Mouse (Mus musculus) lung, adult 18-20 months (tissue): ENCODE measurements around the gene Slc25a27.
A peak's percentile ranks its signal among the peaks of the same experiment; 100 is the strongest.

Experiments used
- DNase-seq, 2 experiments: peaks; one replicate each; pipeline ENCODE4 v3.0.0; 2022; ENCODE audit warnings: mixed read lengths in 2 of 2

Gene Slc25a27

DNA sequence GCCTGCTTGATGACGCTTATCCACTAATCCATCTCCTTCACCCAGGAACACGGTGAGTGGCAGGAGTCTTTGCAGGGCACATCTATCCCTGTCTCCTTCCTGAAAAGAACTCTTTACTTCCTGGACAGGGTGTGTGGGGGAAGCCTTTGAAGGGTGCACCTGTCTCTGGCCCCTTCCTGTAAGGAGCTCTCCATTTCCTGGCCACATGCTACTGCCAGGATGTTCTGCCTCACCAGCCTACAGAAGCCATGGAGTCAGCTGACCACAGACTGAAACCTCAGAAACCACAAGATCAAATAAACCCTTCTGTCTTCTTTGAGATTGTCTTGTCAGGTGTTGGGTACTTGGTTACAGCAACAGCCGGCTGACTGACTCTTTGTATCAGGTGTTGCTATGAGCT, 21.9 kb downstream of the Slc25a27 start:
- no peak for DNase-seq

DNA sequence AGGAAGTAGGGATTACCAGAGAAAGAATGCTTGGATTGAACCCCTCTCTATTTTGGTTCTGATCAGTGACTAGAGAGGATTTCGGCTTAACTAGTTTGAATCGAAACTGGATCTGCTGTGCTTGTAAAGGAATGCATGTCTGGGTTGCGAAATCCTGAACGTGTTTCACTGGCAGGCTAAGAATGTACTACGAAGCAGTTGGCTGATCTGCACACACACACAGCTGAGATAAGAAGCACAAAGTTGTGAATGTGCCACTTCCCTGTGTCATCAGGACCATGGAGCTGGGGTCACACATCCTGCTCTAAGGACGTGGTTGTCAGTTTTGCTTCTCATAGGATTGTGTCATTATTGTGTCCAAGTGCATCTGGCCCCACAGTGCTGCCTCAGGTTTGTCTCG, 22.6 kb downstream of the Slc25a27 start:
- DNase-seq, result peak; percentile 28 to 53

DNA sequence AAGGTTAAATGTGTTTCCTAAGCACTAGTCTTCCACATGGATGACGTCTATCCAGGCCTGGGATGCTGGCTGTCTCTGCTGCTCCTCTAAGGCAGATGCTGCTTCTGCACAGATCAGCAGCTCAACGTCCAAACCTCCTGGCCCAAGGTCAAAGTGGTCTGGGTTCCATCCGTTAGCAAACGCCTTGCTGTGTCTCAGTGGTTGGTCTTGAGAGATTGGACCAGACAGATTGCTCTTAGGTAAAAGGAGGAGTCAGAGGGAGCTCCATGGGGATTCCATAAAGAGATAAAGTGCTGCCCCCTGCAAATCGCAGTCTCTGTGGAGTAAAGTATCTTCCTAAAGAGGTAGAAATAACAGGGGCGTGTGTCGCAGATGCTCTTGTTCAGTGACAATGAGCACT, 23.8 kb downstream of the Slc25a27 start:
- DNase-seq, result no peak

DNA sequence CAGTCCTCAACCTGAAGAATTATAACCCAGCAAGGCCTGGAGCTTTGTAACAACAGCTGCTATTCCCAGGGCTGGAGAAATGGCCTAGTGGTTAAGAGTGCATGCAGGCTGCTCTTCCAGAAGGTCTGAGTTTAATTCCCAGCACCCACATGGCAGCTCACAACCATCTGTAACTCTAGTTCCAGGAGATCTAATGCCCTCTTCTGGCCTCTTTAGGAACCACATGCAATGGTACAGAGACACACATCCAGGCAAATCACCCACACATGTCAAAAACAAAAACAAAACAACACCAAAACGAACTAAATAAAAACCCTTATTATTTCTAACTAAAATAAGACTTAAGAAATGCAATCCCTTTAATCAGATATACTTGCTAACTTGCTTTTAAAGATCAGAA, 26.2 kb downstream of the Slc25a27 start:
- DNase-seq, result no peak

DNA sequence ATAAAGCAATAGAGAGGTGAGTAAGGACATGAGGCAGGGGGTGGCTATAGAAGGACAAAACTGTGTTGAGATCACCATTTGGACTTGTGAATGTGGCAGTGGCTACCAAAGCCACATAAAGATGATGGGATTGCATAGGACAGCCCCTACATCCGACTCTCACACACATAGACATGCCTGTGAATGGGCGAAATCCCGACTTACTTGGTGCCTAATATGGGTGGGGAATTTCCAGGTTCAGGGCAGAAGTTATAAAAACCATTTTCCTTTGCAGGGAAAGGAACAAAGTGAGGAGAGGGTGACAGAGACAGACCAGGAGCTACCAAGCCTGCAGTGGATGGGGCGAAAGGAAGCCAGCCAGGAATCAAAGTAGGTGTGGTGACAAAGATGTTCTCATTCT, 29.9 kb downstream of the Slc25a27 start:
- DNase-seq, result no peak

DNA sequence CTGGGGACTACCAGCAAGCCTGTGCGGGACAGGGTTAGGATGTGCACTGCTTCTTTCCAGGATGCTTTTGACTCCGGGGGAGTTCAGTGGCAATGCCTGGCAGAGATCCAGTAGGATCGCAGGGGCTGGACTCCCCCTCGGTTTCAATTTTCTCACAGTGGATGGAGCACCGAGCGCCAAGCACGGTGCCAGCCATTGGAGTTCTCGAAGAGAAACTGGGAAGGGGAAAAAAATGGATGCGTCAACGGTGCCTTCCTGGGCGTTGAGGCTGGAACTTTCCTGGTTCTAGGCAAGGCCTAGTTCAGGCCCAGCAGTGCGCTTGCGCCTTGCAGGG, 36.6 kb downstream of the Slc25a27 start:
- DNase-seq, result no peak

DNA sequence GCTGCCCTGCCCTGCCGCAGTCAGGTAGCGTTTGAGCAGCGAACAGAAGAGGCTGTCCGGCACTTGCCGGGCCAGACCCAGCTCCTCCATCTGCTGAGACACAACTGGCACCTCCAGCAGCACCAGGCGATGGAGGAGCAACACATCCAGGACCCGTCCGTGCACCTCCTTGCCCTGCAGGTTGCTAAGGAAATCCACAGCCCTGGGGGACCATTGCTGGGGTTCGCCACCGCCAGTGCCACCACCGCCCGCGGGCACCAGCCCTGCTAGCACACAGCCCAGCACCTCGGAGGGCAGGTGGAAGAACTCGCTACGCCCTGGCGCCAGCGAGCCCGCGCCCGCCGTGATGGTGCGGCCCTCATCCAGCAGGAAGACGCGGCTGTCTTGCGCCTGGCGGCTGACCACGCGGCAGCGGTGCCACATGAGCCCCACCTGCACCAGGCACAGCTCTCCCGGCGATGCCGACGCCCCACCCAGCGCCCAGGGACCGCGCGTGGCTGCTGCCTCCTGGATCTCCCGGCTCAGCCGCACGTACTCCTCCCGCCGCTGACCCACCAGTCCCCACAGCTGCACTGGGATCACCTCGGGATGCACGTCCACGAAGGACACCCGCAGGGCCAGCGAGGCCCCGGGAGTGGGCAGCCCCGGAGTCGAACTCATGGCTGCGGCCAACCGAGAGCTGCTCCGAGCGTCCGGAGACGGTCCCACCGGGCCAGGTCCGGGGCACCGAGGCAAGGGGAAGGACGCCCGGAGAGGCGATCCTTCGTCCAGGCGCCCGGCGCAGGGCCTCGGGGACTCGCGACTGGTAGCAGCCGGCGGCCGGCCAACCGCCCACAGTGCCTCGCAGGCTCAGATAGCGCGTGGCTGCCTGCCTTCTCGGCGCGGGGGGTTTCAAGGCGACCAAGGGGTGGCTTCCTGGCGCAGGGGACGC, 37.3 kb downstream of the Slc25a27 start, which contains the start of gene Tdrd6:
Gene Tdrd6, minus strand, starts transcription at position 804 of the 931 bp plus-strand sequence.
- no peak for DNase-seq

DNA sequence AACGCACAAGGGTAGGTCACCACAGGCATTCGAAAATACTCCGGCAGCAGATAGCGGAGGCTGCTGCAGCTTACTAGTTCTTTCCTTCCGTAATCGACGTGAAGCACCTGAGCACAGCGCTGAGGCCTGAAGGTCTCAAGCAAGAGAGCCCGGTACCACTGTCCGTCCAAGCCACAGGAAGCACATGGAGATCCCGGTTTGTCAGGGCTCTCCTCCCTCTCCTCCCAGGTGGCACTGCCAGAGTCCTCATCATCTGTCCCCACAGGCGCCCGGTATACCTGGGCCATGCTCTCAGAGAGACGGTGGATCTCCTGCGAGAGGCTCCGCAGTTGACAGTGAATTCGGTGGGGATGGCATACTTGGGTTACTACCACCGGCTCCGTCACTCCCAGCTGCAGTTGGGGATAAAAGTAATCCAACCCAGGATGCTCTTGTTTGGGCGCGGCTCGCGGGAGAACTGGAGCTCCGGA, 38.0 kb downstream of the Slc25a27 start:
- DNase-seq, result no peak

DNA sequence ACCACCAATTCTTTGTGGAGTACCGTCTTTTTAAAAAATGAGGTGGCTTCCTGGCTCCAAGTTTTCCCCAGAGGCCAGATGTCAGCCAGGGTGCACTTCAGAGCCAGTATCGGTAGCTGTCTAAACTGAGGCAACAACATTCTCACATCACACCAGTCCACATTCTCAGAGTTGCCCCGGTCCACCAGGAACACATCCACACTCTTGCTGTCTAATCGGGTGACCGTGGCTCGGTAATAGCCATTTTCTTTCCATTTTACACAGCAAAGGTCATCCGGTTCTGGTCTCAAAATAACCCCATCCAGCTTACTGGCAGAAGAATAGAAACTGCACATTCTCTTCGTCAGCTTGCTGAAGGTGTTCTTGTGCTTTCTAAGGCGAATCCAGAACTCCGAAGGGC, 38.8 kb downstream of the Slc25a27 start:
- DNase-seq, result no peak

DNA sequence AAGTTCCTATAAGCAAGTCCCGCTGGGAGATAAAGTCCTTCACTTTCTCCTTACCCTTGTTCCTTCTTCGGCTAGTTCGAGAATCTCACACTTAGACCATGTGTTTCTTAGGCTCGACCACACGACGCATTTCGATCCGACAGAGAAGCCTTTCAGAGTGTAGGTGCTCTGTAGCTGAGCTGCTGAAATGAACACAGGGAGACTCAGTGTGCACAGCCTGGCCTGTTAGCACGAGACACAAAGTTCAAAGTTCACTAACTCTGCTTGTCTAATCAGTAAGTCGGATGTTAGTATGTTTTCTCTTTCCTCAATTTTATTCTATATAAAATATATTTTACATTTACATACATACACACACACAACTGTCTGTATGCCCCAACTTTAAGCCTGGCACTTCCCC, 44.9 kb downstream of the Slc25a27 start:
- no peak for DNase-seq

DNA sequence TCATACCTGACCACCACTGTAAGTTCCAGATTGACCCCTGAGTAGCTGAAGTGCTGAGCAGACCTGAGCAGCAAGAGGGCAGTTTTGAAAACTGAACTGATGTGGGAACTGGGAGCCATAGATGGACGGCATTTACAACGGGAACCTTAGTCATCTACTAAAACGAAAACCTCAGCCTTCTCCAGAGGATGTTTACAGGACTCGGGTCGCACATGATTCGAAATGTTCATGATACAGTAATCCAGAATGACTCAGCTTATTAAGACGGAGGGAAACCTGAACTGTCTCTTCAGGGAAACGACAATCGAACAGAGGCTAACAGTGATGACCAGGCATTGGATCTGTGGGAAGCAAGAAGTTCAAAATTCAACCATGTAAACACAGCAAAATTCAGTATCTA, 47.9 kb downstream of the Slc25a27 start:
- DNase-seq, result no peak

DNA sequence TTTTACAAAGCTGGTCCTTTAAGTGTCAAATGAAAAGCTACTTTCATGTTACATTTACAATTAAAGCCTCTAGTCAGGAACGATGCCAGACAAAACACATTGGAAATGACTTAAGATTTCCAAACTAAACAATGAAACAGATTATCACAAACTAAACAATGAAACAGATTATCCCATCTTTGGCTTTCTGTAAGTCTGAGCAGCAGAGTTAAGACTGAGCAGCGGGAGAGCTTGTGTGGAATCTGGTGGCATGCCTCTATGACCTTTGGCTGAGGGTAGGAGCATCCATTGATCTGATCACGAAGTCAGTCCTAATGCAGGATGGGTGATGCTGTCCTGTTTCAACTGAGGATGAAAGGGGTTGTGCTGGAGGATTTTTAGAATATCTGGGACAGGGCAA, 54.8 kb downstream of the Slc25a27 start:
- DNase-seq, result no peak

DNA sequence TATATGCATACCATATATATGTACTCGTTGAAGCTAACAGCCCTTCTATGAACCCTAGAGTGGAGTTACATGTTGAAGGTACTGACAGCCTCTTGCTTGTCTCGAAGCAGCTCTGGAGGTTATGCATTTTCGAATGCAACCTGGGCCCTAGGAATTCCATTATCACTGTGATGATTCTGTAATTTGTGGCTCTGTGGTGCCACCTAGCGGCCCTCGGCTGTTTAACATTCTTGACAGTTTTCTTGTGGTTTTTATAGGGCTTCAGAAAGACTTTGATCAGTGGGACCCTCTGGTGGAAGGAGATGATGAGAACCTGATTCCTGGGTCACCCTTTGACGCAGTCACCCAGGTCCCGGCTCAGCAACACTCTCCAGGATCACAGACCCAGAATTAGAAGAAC, 55.4 kb downstream of the Slc25a27 start:
- peak; percentile 6 to 9 for DNase-seq

DNA sequence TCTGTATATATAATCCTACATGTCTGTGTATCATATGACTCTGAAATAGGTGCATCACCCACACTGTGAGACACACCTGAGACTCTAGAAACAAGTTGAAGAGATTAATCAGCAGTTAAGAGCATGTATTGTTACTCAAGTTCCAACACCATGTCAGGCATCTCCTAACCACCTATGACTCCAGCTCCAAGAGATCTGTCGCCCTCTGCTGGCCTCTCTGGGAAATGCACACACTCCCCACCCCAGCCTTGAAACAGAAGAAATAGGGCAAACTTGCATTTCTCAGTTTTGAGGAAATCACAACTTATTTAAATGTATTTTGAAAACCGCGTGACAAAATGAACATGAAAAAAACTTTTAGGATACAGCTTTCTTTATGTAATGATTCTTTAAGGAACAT, 60.3 kb downstream of the Slc25a27 start:
- peak; percentile 49 for DNase-seq

DNA sequence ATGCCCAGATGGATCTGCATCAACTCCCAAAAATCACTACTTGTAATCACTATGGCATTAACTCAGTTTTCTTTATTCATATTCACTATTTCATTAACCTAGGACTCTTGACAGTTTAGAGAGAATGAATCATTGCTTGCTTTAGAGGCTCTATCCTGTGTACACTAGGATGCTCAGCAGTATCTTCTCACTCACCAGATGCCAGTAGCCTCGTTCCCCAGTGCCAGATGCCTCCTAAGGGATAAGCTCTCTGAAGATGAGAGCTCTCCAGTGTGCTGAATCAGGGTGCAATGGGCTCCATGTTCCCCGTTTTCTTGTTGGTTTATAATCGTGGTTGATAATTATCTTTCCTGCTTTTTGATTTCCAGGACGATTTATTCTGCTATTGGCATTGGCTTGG, 68.3 kb downstream of the Slc25a27 start:
- DNase-seq, result no peak

DNA sequence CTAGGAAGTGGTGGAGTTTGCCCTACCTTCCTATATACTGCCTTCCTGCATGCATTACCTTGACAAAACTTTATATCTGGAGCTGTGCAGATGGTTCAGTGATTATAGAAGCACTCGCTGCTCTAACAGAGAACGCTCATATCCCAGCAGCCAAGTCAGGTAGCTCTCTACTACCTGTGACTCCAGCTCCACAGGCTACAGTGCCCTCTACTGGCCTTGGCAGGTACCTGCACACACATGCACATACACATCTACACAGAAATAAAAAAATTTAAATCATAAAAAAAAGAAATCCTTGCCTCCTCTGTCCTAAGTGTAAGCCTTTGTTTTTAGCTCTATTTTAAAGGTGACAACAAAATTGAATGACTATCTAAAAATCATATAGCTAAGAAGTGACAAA, 69.3 kb downstream of the Slc25a27 start:
- DNase-seq, result no peak

DNA sequence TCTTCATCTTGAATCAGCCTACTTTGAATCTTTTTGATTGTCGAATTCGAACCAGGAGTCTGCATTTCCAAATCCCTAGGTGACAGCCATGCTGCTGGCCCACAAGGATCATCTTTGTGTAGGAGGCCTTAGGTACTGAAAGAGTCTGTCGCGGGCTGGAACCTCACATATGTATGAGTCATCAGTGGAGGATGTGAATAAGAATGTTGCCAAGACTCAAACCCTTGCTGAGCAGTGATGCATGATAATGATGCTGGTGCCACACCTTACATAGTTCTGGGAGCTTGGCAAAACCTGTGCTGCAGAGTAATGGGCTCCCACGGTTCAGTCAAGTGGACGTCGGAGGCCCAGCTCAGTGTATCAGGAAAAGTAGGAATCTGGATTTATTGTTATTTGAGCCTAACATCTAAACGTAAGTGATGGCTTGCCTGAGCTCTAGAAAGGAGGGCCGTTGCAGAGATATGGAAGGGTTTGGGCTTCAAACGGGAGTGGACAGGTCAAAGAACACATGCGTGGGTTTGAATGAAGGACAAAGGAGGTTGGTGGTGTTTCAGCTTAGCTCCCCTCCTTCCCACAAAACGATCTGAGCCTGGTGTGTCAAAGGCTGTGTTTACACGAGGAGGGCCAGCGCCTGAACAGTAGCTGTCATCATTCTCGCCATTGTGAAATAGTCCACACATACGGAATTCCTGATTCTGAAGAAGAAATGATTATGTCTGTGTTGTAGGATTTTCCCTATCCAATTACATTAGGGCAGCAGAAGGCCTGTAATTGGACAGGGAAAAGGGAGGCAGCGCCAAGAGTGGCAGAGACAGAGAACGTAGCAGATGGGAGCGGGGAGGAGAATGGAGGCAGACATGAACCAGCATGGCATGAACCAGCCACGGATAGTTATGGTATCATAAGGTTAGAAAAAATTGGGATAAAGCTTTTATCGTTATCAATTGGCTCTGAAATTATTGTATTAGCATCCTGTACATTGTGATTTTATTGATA, 74.4 kb downstream of the Slc25a27 start:
- DNase-seq, result no peak
